Mouse (Mus musculus) limb, embryonic 11.5 days (tissue): ENCODE data around the gene 2310022B05Rik. TPM values are rescaled to one million over a fixed set of nuclear protein-coding genes. Genes with fewer than 3 reads are reported as not detected.

ENCODE experiments used
- ATAC-seq: fragments of 200-750 bp; cut with Nextera tagmentation; 2 replicates; pipeline ENCODE4 v1.8.0; 2017; ENCODE audit warnings: low read depth; ENCODE audit not compliant: insufficient number of reproducible peaks, low FRiP score, low TSS enrichment
- DNase-seq: peaks from one replicate; pipeline ENCODE4 v3.0.0-alpha.2; 2015; ENCODE audit warnings: low spot score
- H3K27ac ChIP-seq: fragments of 300-500 bp; sonication (generic); replicated peaks from 2 replicates; pipeline ENCODE4 v1.5.1; 2014; ENCODE audit warnings: low read depth, mild to moderate bottlenecking, low read length
- H3K27me3 ChIP-seq: fragments of 300-500 bp; sonication (generic); 2 replicates; pipeline ENCODE4 v1.6.1; 2014; ENCODE audit warnings: mild to moderate bottlenecking, low read length, mixed read lengths; ENCODE audit not compliant: control insufficient read depth, insufficient read depth
- H3K36me3 ChIP-seq: fragments of 300-500 bp; sonication (generic); 2 replicates; pipeline ENCODE4 v1.6.1; 2014; ENCODE audit warnings: mild to moderate bottlenecking, low read length, moderate library complexity, mixed read lengths; ENCODE audit not compliant: control insufficient read depth, insufficient read depth
- H3K4me1 ChIP-seq: fragments of 300-500 bp; sonication (generic); 2 replicates; pipeline ENCODE4 v1.6.1; 2014; ENCODE audit warnings: low read length, mixed read lengths; ENCODE audit not compliant: control insufficient read depth, insufficient read depth
- H3K4me2 ChIP-seq: fragments of 300-500 bp; sonication (generic); 2 replicates; pipeline ENCODE4 v1.6.1; 2014; ENCODE audit warnings: low read depth, mild to moderate bottlenecking, moderate library complexity; ENCODE audit not compliant: severe bottlenecking
- H3K4me3 ChIP-seq: fragments of 300-500 bp; sonication (generic); 2 replicates; pipeline ENCODE4 v1.5.1; 2014; ENCODE audit warnings: low read depth, low read length
- H3K9ac ChIP-seq: fragments of 300-500 bp; sonication (generic); 2 replicates; pipeline ENCODE4 v1.6.1; 2014; ENCODE audit warnings: mild to moderate bottlenecking, low read length
- H3K9me3 ChIP-seq: fragments of 300-500 bp; sonication (generic); 2 replicates; pipeline ENCODE4 v1.6.1; 2016; ENCODE audit warnings: low read length; ENCODE audit not compliant: control insufficient read depth
- WGBS: fragments of 180-500 bp; shearing (Covaris S2); extraction: QIAGEN DNeasy Blood & Tissue Kit; methylation state at CpG from one replicate; pipeline ENCODE4 v1.1.7; 2014; 5-methylcytosine and 5-hydroxymethylcytosine counted together
- polyA plus RNA-seq: library from polyadenylated mRNA; unstranded; fragments of >200 nt; fragmentation: Nextera tagmentation; extraction: Ambion mirVana; gene quantifications from 2 replicates; pipeline ENCODE4 v1.2.1, GENCODE M21; 2014

2310022B05Rik gene
- polyA plus RNA-seq, 1 experiment from 2014 or later: 28.2 TPM

- Histone ChIP-seq H3K27ac (no peak overlapping the region), H3K4me1 (no peaks in the 10 kb centered on the region), H3K9ac (no peak overlapping the region), H3K9me3 (no peaks in the 10 kb centered on the region), H3K4me3 (no peak overlapping the region), H3K27me3 (no peaks in the 10 kb centered on the region), H3K36me3 (no peaks in the 10 kb centered on the region; the same call in 1 of the 2 replicates), H3K4me2 (no peak overlapping the region)
- DNase-seq (no peak), ATAC-seq (no peak)
- WGBS: 85% methylated on average over 2 of the region's 2 CpGs
Measured at GRCm38 (mm10) chr8:124672345-124672744, 9.2 kb upstream of the 2310022B05Rik start.

GRCm38 (mm10) chr8:124668798-124669197 lies 5.6 kb upstream of the 2310022B05Rik start:
- 79% methylated on average over 3 of the region's 3 CpGs for WGBS
- DNase-seq: no peak
- H3K4me1 ChIP-seq: no peaks in the 10 kb centered on the region

GRCm38 (mm10) chr8:124664414-124664813 lies 1.2 kb upstream of the 2310022B05Rik start:
- Histone ChIP-seq H3K9me3 (no peaks in the 10 kb centered on the region), H3K36me3 (no peaks in the 10 kb centered on the region), H3K4me3 (no peak overlapping the region), H3K4me2 (no peak overlapping the region), H3K27me3 (no peaks in the 10 kb centered on the region), H3K9ac (no peak overlapping the region), H3K4me1 (peaks cover 18% of the 10 kb centered on the region), H3K27ac (no peak overlapping the region)
- no peak for DNase-seq
- no peak for ATAC-seq
- WGBS: 86% methylated on average over 3 of the region's 3 CpGs

More at GRCm38 (mm10) chr8:124668798-124669197, 5.6 kb upstream of the 2310022B05Rik start:
- no peaks in the 10 kb centered on the region for H3K27me3 ChIP-seq
- no peak overlapping the region for H3K4me2 ChIP-seq
- no peak for ATAC-seq
- H3K27ac ChIP-seq: no peak overlapping the region
- H3K36me3 ChIP-seq: no peaks in the 10 kb centered on the region
- no peak overlapping the region for H3K9ac ChIP-seq
- no peaks in the 10 kb centered on the region for H3K9me3 ChIP-seq
- no peak overlapping the region for H3K4me3 ChIP-seq

GRCm38 (mm10) chr8:124663874-124664230 lies 683 bp upstream of the 2310022B05Rik start:
- peak overlapping the region; percentile 72 for H3K9ac ChIP-seq
- ATAC-seq (no peak), DNase-seq (no peak)

GRCm38 (mm10) chr8:124662446-124663111 lies 590 bp downstream of the 2310022B05Rik start:
- ATAC-seq (peak; percentile 6; the same call in 1 of the 2 replicates), DNase-seq (peak; percentile 57)

More at GRCm38 (mm10) chr8:124663874-124664230, 683 bp upstream of the 2310022B05Rik start:
- peak overlapping the region; percentile 66 for H3K4me3 ChIP-seq
- peaks cover 18% of the 10 kb centered on the region for H3K4me1 ChIP-seq
- 56% methylated on average over 4 of the region's 4 CpGs for WGBS
- peak overlapping the region; percentile 57; the same call in 1 of the 2 replicates for H3K27ac ChIP-seq
- no peaks in the 10 kb centered on the region for H3K27me3 ChIP-seq
- H3K9me3 ChIP-seq: no peaks in the 10 kb centered on the region
- peak overlapping the region; percentile 57 for H3K4me2 ChIP-seq
- no peaks in the 10 kb centered on the region for H3K36me3 ChIP-seq

GRCm38 (mm10) chr8:124661781-124662180 lies 1.4 kb downstream of the 2310022B05Rik start:
- DNase-seq (peak; percentile 25), ATAC-seq (no peak)
- Histone ChIP-seq H3K4me3 (peak overlapping the region; percentile 66), H3K27ac (no peak overlapping the region), H3K36me3 (no peaks in the 10 kb centered on the region; the same call in 1 of the 2 replicates), H3K9me3 (no peaks in the 10 kb centered on the region), H3K9ac (peak overlapping the region; percentile 72), H3K4me2 (peak overlapping the region; percentile 57), H3K27me3 (no peaks in the 10 kb centered on the region), H3K4me1 (peaks cover 18% of the 10 kb centered on the region)
- WGBS: 58% methylated on average over 9 of the region's 9 CpGs

More at GRCm38 (mm10) chr8:124662446-124663111, 590 bp downstream of the 2310022B05Rik start:
- Histone ChIP-seq H3K27me3 (no peaks in the 10 kb centered on the region), H3K9me3 (no peaks in the 10 kb centered on the region), H3K4me3 (peak overlapping the region; percentile 66), H3K4me2 (peak overlapping the region; percentile 57), H3K9ac (peak overlapping the region; percentile 72), H3K36me3 (no peaks in the 10 kb centered on the region), H3K27ac (peak overlapping the region; percentile 38), H3K4me1 (peaks cover 18% of the 10 kb centered on the region)
- under 1% methylated on average over 40 of the region's 49 CpGs for WGBS

- Histone ChIP-seq H3K27me3 (no peaks in the 10 kb centered on the region), H3K4me3 (no peak overlapping the region), H3K9ac (no peak overlapping the region), H3K4me1 (peaks cover 20% of the 10 kb centered on the region), H3K27ac (no peak overlapping the region), H3K4me2 (no peak overlapping the region), H3K36me3 (no peaks in the 10 kb centered on the region; the same call in 1 of the 2 replicates), H3K9me3 (no peaks in the 10 kb centered on the region)
- ATAC-seq: no peak
- WGBS: 68% methylated on average over 2 of the region's 2 CpGs
- no peak for DNase-seq
Measured at GRCm38 (mm10) chr8:124658415-124658814, 4.8 kb downstream of the 2310022B05Rik start.

- Histone ChIP-seq H3K36me3 (no peaks in the 10 kb centered on the region; the same call in 1 of the 2 replicates), H3K27me3 (no peaks in the 10 kb centered on the region), H3K27ac (no peak overlapping the region), H3K4me3 (no peak overlapping the region), H3K9ac (no peak overlapping the region), H3K4me1 (peaks cover 20% of the 10 kb centered on the region), H3K9me3 (no peaks in the 10 kb centered on the region), H3K4me2 (no peak overlapping the region)
- 90% methylated on average over 7 of the region's 7 CpGs for whole genome bisulfite sequencing
- DNase-seq: no peak
- ATAC-seq: no peak
Measured at GRCm38 (mm10) chr8:124657961-124658360, 5.2 kb downstream of the 2310022B05Rik start.
